Mouse (Mus musculus): ENCODE measurements around the gene Sqor.

Sqor gene

DNA sequence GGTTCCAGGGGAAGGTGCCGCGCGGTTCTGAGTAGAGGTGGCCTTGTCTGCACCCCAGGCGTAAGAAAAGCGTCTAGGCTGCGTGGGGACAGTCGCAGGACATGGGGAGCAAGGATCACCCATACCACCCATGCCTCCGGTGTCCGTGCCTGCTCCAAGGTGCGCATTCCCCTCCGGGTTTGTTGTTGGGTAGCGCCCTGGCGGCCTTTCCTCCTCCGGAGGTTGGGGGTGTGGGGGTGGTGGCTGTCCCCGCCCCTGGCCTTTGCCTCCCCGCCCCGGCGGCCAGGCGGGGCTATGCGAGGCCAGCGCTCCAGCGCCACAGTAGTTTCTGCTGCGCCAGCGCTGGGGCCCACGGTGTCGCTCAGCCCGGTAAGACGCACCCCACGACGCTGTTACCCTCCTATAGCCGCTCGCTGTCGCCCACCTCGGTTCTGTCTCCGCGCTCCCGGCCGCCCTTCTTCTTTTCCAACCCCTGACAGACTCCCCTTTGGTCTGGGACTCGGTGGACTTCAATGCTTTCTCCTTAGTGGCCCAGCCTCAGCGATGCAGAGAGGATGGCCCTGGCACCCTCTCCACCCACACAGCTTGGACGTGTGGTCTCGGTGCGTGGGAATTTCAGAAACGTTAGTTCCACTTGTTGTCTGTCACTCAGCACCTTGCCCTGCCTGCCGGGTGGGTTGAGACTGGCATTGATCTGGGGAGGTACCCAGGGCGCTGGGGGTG lies at the start of gene Sqor:
Gene Sqor (plus strand): TSS at position 167 of the 723 bp plus-strand sequence.
- DNase-seq (ENCODE audit: low read depth, low spot score), result no peak

DNA sequence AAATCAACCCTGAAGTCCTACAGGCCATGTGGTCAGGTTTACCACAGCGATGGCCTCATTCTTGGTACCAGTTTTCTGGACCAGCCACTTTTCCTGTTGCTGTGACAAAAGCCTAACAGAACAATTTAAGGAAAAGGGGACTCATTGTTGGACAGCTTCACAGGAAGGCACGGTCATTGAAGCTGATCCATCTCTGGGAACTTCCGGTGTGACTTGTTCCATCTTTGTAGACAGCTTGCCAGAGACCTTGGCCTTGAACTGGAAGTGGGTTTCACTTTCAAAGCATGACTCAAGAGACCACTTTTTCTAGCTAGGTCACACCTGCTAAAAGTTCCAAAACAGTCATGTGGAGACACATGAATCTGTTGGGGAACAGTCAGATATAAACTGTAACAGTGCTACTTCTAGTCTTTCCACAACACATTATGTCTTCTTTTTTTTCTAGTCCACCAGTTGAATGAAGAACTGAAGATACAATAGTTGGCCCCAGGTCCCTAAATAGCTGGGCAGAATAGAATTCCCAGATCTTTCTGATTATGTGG lies 48.7 kb upstream of the Sqor start:
- DNase-seq (ENCODE audit: low read depth, low spot score), result no peak

DNA sequence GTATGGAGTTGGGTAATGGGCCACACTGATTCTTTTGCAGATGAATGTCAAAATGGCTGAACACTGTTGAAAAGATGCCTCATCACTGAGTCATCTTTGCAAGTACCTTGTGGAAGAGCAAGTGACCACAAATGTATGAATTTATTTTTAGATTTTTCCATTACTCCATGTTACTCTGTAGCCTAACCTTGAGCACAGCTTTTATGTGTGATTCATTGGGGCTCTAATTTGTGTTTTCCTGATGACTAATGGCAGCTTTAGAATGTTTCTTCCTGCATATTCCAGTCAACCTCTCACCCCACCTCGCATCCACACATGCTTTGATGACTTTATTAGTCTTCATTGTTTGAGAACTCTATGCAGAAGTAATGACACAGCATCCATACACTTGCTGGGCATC lies 45.8 kb upstream of the Sqor start:
- DNase-seq (ENCODE audit: low read depth, low spot score), result no peak

DNA sequence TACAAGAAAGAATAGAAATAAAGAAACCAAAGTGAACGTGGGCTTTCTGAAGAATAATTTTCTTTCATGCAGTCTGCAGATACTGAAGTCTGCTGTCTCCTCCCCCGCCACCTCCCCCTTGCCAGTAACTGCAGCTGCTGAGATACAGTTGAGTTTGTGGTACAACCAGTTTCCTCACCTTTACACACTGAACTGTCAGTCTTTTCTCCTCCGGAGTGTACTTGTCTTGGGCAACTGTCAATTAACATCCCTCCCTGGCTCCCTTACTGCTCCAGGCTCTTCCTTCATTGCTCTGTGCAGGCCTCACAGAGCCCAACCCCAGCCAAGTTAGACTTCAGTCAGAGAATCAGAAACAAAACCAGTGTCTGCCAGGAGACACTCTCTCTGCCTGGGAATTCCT lies 44.5 kb upstream of the Sqor start:
- DNase-seq (ENCODE audit: low read depth, low spot score), result no peak

DNA sequence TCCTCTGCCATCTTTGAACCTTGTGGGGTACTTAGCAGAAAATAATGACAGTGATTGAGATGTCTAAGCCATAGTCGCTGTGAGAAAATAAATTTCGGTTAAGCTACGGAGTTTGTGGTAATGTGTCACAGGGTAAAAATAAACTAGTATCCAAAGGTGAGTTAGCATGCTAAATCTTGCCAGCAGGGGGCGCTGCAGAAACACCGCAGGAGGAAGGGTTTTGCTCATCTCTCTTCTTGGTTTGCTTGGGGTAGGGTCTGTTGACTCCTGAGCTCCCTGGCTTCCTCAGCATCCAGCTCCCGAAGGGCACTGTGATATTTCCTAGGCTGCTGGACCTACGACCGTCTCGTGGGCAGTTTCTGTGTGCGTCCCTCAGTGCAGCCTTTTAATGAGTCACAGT lies 39.4 kb upstream of the Sqor start:
- peak; percentile 6 for DNase-seq (ENCODE audit: low read depth, low spot score)

DNA sequence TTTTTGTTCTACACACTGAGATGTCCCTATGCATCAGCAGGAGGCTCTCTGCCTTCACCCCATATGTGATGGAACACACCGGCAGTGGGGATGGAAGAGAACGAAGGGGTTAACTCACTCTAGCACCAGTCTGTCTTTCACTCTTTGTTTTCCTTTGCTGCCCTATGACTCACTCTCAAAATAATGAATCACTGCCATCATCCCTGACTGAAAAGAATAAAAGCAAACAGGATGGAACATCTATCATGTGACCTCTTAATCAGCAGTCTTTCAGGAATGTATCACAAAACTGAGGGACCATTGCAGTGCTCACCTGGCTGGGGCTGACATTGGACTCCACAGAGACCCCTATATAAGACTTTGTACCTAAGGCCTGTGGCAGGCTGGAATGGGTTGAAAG lies 33.6 kb upstream of the Sqor start:
- no peak for DNase-seq (ENCODE audit: low read depth, low spot score)

DNA sequence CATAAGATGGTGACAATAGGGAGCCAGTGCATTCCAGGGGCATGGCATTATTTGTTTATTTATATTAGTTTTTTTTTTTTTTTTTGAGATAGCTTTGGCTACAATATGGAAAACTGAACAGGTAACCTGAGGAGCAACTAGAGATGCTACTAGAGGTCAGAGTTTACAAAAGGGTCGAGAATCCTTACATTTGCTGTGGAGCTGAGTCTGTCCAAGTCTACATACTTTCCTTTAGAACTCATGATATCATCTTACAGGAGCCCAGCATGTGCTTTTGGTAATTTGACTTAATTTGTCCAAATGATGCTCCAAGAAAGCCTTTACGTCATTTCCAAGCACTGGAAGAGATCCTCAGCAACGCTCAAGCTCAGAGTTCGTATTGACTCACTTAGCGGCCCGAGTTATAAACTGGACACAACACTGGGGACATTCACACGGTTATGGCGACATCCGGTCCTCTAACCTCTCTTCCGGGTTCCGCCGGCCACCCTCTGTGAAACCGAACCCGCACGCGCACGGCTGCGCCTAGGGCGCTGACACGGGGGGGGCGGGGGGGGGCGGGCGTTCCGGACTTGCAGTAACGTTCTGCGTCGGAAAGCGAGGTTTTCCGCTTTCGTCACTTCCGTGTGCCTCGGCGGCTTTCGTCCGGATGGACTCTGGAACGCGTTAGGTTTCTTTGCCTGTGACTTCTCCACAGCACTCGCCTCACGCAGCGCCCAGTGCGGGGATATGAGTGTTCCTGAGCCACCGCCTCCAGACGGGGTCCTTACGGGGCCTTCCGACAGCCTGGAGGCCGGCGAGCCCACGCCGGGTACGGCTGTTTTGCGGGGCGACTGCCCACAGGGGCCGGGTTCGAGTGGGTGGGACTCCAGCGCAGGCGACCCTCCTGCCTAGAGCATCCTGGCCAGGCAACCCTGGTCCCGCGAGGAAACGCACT lies 26.9 kb upstream of the Sqor start, which contains the start of gene Bloc1s6:
Gene Bloc1s6 (plus strand): TSS at position 610 of the 937 bp plus-strand sequence.
- DNase-seq (ENCODE audit: low read depth, low spot score), result peak; percentile 72

DNA sequence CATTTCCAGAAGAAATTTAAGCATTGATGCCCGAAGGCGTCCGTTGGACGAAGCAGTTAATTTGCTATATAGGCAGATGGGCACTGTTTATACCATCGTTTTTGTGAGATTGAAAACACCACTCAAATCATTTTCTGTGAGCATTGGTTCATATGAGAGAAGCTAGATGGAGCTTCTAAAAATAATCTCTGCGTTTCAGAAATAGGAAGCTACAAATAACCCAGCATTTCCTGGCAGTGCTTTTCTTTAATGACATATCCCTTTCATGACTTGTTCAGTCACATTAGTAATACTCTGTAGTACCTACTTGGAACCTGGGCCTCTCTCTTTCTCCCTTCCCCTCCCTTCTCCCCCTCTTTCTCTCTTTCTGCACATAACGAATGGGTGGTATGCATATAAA lies 26.0 kb upstream of the Sqor start:
- DNase-seq (ENCODE audit: low read depth, low spot score), result no peak

DNA sequence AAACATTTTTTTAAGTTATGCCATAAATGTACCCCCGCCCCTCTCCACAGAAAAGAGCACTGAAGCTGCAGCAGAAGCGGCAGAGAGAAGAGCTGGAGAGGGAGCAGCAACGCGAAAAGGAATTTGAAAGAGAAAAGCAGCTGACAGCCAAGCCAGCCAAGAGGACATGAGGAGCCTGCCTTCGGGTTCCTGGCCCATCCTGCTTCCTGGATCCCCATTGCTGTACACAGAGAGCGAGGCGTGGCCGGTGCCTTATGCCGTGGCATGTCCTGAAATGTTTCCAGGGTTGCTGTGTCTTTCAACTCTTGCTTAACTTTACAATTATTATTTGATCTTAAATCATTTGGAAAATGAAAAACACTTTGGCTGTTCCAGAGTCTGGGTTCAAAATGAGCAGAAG lies 18.6 kb upstream of the Sqor start:
- DNase-seq (ENCODE audit: low read depth, low spot score), result no peak

DNA sequence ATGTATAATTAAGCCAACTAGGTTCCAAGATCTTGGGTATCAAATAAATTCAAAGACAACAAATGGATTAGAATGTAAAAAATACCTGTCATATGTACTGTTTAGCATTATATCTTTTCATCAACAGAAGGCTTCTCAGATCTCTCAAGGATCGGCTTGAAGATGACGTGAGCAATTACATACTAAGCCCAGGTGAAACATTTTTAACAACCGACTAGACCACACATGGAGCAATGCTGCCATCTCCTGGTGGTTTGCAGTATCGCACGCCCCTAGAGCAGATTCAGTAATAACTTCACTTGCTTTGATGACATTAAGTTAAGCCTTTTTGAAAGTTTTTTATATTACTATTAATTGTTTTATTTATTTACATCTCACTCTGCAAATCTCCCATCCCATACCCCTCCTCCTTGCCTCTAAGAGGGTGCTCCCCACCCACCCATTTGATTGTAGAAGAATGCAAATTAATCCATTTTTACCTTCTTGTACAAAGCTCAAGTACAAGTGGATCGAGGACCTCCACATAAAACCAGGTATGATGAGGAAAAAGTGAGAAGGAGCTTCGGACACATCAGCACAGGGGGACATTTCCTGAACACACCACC lies 11.2 kb upstream of the Sqor start:
- DNase-seq (ENCODE audit: low read depth, low spot score), result no peak

DNA sequence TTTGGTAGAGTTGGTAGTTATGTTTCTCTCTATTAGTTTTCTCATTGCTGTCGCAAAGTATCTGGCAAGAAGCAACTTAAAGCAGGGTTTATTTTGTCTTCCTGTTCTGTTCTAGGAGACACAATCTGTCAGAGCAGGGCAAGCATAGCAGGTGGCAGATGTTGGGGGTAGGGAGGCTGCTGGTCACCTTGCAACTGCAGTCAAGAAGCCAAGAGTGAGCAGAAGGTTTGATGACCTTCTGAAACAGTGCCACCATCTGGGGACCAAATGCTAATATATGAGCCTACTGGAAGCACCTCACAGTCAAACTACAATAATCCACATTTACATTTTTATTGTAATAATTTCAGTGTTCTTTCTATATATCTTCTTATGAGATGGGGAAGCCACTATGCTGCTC lies 5.2 kb upstream of the Sqor start:
- DNase-seq (ENCODE audit: low read depth, low spot score), result no peak

DNA sequence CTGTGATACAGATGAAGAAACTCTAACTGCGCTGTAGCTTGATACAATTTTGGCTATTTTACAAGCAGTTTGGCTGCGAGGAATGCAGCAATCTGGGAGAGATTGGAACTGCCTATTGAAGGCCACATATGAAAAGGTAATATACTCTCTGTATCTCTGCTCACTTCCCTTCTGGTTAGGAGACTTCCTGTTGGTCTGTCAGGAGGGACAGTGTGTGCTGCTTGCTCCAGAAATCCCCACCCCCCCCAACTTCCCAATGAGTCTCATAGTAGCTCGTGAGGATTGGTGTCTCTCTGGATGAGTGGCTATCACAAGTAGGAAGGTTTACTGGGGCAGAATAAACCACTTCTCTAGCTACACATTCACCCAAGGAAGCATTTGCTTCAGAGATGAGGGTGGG lies 2.0 kb upstream of the Sqor start:
- no peak for DNase-seq (ENCODE audit: low read depth, low spot score)

DNA sequence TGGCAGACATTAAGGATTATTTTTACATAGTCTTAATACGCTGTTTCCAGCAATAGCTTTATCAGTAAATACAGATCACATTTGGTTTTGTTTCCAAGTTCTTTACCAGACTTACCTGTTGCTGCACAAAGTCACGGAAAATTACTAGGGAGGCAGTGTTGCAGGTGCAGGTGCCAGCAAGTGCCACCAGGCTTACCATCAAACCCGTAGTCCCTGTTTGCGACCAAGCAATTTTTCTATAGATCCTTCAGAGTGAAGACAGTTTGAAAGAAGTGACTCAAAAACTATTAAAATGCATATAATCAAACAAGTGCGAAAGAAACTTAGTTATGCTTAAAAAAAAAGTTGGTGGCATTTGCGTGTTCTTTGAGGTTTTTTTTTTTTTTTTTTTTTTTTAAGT lies 511 bp upstream of the Sqor start:
- DNase-seq (ENCODE audit: low read depth, low spot score), result no peak

DNA sequence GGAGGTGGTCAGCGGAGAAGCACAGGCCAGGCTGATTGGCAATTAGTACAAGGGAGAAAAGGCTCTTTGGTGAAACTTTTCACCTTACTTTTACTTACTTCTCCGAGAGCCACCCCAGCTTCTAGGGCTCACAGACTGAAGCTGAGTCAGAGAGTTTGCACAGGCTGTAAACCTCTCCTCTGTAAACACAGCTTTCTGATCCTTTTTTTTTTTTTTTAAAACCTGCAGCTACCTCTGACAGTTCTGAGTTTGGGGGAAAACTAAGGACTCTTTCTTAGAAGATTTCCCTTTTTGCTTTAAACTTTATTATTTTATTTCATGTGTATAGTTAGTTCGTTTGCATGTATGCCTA lies 733 bp downstream of the Sqor start:
- no peak for DNase-seq (ENCODE audit: low read depth, low spot score)

DNA sequence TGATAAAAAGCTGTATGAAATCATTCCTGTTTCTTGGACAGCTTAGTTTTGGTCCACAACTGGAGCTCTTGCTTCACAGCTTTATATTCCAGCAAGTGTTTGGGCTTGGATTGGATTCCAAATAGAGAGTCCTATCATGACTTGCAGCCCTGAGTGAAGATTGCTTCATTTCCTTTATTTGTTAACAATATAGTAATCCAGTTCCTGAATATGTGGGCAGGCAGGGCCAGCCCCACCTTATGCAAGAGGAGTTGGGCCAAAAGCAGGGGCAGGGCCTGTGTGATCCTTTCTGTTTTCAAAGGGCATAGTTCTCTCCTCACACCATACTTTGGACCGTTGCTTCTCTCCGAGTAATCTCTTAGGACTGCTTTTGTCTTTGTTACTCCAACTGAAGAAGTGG lies 6.0 kb downstream of the Sqor start:
- DNase-seq (ENCODE audit: low read depth, low spot score), result no peak

DNA sequence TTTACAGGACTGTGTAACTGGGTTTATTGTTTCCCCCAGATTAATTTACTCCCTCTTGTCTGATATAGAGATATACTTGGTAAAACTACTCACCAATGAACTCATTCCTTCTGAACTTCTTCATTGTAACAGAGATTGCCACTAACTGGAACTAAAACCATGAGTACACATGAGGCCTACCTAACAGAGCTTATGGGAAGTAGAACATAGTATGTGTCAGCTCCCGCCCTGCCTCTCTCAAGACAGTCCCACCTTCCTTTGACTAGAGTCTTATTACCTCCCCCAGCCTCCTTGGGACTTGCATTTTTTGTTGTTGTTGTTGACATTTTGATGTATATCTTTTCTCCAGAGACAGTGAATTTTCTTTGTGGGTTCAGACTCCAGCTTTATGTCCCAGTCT lies 7.9 kb downstream of the Sqor start:
- DNase-seq (ENCODE audit: low read depth, low spot score), result no peak

DNA sequence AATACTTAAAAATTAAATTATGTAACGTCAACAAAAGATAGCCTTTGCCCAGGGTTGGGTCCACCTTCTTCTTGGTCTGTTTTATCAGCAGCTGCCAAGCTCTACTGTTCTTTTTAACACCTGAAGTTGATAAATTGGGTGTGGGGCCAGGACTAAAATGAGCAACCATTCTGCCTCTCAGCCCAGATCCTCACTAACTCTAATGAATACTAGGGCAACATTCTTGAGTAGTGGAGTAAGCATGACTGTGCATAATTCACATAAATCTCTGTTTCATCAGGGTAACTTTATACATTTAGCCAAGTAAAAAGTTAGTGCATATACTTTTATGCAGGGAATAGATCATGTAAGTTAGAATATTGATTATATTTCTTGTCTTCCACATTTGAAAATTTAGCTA lies 10.5 kb downstream of the Sqor start:
- DNase-seq (ENCODE audit: low read depth, low spot score), result no peak

DNA sequence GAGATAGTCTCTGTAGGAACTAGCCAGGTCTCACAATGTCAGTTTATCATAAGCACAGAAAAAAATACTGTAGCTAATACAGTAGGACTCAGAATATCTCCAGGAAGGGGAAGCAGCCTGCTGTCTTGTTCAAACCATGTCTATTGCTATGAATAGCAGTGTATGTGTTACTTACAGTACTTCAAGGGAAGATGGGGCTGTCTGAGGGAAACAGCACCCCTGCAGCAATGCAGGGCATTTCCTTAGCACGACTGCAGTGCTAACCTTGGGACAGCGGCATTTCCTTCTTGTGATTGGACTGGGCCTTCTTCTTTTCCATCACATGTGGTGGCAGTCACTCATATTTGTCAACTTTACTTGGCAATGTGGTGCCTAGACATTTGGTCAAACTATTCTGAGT lies 11.8 kb downstream of the Sqor start:
- no peak for DNase-seq (ENCODE audit: low read depth, low spot score)

DNA sequence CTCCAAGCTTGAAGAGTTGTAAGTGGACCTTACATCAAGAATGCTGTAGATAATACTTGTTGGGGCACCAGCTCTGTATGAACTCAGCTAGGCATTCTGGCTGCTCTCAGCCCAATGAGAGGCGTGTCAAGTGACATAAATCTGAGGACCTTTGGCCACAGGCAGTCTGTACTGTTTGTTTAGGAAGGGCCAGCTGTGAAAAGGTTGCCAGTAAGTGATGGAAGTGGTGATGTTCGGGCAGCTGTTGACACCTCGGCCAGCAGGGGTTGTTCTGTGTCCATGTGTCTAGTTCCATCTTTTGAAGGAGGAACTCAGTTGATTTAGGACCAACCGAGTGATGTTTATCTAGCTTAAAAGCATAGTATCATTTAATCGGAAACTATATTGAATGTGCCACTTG lies 14.9 kb downstream of the Sqor start:
- DNase-seq (ENCODE audit: low read depth, low spot score), result no peak

DNA sequence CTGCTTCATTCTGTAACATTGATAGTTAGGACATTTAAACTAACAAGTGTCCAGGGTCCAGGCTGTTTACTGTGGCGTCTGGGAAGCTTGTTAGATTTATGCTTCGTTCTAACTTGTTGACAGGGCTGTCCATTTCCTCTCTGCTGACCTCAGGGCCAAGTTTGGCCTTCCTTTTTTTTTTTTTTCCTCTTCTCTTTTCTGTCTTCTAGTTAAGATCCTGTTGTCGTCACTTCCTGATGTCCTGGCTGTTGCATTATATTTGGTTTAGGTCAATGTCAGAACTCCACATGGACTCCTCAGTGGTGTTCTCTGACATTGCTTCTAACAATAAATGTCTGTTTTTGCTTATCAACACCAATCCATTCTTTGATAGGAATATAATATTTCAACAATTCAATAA lies 15.4 kb downstream of the Sqor start:
- DNase-seq (ENCODE audit: low read depth, low spot score), result no peak

DNA sequence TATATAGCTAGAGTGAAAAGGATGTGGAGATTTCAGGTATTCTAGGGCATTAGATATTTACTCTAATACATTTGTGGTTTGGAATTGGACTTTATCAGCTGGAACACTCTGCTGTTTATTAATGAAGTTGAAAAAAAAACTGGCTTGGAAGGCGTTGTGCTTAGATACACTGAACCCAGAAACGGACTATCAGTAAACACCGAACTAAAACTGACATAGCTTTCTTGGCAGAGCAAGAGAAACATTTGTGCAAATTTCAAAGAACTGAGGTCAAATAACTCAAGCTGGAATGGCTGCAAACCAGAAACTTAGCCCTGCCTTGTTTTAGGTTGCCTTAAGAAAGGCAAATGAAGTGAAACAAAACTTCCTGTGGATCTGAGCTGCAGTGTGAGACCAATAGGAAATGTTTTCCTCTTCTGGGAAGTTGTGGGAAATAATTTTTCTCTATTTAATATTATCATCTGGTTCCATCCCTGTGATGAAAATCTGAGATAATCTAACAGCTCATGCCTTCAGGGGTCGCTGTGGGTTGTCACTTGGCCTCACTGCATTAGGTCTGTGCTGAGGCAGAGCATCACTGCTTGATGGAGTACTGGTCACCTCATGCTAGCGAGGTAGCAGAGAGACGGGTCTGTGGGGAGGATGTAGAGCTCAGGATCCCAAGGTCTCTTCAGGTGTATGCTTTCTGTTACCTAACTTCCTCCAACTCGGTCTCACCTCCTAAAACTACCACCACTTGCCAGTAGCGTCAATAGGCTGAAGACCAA lies 16.7 kb downstream of the Sqor start:
- no peak for DNase-seq (ENCODE audit: low read depth, low spot score)

DNA sequence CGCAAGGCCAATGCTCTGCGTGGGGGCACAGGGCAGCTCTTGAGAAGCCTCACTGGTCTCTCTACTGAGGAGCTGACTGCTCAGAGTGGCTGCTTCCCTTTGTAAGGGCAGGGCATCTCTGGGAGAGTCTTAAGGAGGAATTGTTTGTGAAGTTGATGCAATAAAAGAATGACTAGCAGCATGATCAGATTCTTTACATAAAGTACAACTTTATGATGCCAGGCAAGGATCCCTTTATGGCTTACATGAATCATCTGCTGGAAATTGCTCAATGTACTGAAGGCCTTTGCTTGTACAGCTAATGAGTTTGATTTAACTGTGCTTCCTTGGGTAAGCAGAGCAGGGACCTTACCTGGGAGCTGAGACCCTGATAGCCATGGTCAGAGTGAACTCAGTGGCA lies 18.7 kb downstream of the Sqor start:
- no peak for DNase-seq (ENCODE audit: low read depth, low spot score)
